Mouse (Mus musculus) heart, embryonic 11.5 days (tissue): ENCODE measurements at regions not wholly inside any gene's neighbourhood (a gene's known extent, or its start where the extent isn't known, plus 50 kb on each side); places are given as distances from the start of the nearest gene placed in this dataset.

Experiments
- ATAC-seq: fragments of 200-750 bp; cut with Nextera tagmentation; replicated peaks from 2 replicates; pipeline ENCODE4 v1.8.0; 2017; ENCODE audit warnings: moderate library complexity; ENCODE audit not compliant: insufficient number of reproducible peaks, low FRiP score, low TSS enrichment
- H3K27ac ChIP-seq: fragments of 300-500 bp; sonication (generic); 2 replicates; pipeline ENCODE4 v1.5.1; 2014; ENCODE audit warnings: mild to moderate bottlenecking, low read depth, low read length
- H3K27me3 ChIP-seq: fragments of 300-500 bp; sonication (generic); 2 replicates; pipeline ENCODE4 v1.6.1; 2014; ENCODE audit warnings: mild to moderate bottlenecking, low read length, mixed read lengths; ENCODE audit not compliant: control insufficient read depth, insufficient read depth
- H3K36me3 ChIP-seq: fragments of 300-500 bp; sonication (generic); 2 replicates; pipeline ENCODE4 v1.6.1; 2014; ENCODE audit warnings: mild to moderate bottlenecking, low read length, moderate library complexity, mixed read lengths; ENCODE audit not compliant: control insufficient read depth, insufficient read depth
- H3K4me1 ChIP-seq: fragments of 300-500 bp; sonication (generic); 2 replicates; pipeline ENCODE4 v1.6.1; 2014; ENCODE audit warnings: low read length; ENCODE audit not compliant: control insufficient read depth, insufficient read depth
- H3K4me2 ChIP-seq: fragments of 300-500 bp; sonication (generic); 2 replicates; pipeline ENCODE4 v1.6.1; 2014; ENCODE audit warnings: mild to moderate bottlenecking, moderate library complexity
- H3K4me3 ChIP-seq: fragments of 300-500 bp; sonication (generic); 2 replicates; pipeline ENCODE4 v1.5.1; 2014; ENCODE audit warnings: low read depth, low read length
- H3K9ac ChIP-seq: fragments of 300-500 bp; sonication (generic); 2 replicates; pipeline ENCODE4 v1.6.1; 2014; ENCODE audit warnings: mild to moderate bottlenecking, low read depth, low read length, moderate library complexity
- H3K9me3 ChIP-seq: fragments of 300-500 bp; sonication (generic); replicated peaks from 2 replicates; pipeline ENCODE4 v1.6.1; 2016; ENCODE audit warnings: low read length; ENCODE audit not compliant: control insufficient read depth
- WGBS: fragments of 180-500 bp; shearing (Covaris S2); extraction: QIAGEN DNeasy Blood & Tissue Kit; methylation state at CpG from one replicate; pipeline ENCODE4 v1.1.7; 2014; ENCODE audit not compliant: insufficient replicate concordance; 5-methylcytosine and 5-hydroxymethylcytosine counted together

GRCm38 (mm10) chr2:9547771-9548590 lies 333.1 kb upstream of the 4930412O13Rik start:
- Histone ChIP-seq H3K27ac (no peak overlapping the region), H3K4me2 (no peak overlapping the region), H3K36me3 (no peaks in the 10 kb centered on the region), H3K9me3 (no peaks in the 10 kb centered on the region), H3K4me1 (no peaks in the 10 kb centered on the region), H3K27me3 (no peaks in the 10 kb centered on the region), H3K4me3 (no peak overlapping the region), H3K9ac (no peak overlapping the region)
- no peak for ATAC-seq
- WGBS = 75% methylated on average over 10 of the region's 10 CpGs

DNA sequence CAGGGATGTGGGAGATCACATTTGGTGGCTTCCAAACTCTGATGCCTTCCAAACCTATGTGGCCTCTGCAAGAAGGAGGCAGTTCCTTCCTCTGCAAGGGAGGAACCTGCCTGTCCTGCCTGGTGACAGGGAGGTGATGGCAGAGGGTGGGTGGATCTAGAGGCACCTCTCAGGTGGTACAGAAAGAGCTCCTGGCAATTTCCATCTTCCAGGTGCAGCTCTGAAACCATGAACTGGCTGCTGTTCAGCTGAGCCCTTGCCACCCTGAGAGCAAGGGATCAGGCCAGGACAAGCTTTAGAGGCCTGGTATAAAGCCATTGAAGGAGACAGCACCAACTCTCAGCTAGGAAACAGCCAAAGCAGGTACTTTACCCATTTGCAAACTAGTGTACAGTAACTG lies 327.7 kb upstream of the 4930412O13Rik start:
- Histone ChIP-seq H3K27me3 (no peaks in the 10 kb centered on the region), H3K9me3 (no peaks in the 10 kb centered on the region), H3K4me3 (no peak overlapping the region), H3K4me1 (no peaks in the 10 kb centered on the region), H3K27ac (no peak overlapping the region), H3K4me2 (no peak overlapping the region), H3K36me3 (no peaks in the 10 kb centered on the region), H3K9ac (no peak overlapping the region)
- no peak for ATAC-seq

DNA sequence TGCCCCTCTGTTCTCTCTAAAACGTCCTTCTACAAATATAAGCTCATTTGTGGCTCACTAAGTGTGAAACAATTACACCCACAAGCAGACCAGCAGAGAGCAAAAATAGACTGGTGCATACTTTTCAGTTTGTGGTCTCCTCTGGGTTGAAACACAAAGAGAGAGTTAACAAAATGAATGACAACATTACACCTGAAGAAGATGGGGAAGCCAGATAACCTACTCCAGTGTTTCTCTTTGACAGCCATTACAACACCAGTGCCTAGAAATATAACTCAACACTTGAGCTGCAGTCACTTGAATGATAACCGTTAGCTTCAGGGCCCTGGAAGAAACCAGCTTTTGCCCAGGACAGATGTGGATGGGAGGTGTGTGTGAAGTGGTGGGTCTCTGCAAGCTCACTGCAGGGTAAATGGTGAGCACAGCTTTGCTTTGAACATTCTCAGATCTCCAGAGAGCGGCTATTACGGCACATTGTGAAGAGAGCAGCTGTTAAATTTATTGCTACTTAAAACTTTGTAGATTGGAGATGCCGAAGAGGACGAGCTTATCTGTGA lies 316.5 kb upstream of the 4930412O13Rik start:
- H3K9me3 ChIP-seq = no peaks in the 10 kb centered on the region
- no peak for ATAC-seq
- 49% methylated on average over 6 of the region's 6 CpGs for WGBS
- no peak overlapping the region for H3K4me2 ChIP-seq
- no peak overlapping the region for H3K27ac ChIP-seq
- no peak overlapping the region for H3K9ac ChIP-seq
- no peaks in the 10 kb centered on the region for H3K36me3 ChIP-seq
- H3K4me3 ChIP-seq = no peak overlapping the region
- H3K4me1 ChIP-seq = no peaks in the 10 kb centered on the region
- H3K27me3 ChIP-seq = no peaks in the 10 kb centered on the region

GRCm38 (mm10) chr2:9569220-9569619 lies 311.8 kb upstream of the 4930412O13Rik start:
- no peak for ATAC-seq
- Histone ChIP-seq H3K27ac (no peak overlapping the region), H3K9ac (no peak overlapping the region), H3K9me3 (no peaks in the 10 kb centered on the region), H3K4me2 (no peak overlapping the region), H3K4me1 (no peaks in the 10 kb centered on the region), H3K4me3 (no peak overlapping the region), H3K27me3 (no peaks in the 10 kb centered on the region), H3K36me3 (no peaks in the 10 kb centered on the region)
- WGBS = 70% methylated on average over 4 of the region's 4 CpGs

- no peak for ATAC-seq
- H3K9me3 ChIP-seq = no peaks in the 10 kb centered on the region
- H3K27ac ChIP-seq = no peak overlapping the region
- no peaks in the 10 kb centered on the region for H3K27me3 ChIP-seq
- H3K9ac ChIP-seq = no peak overlapping the region
- H3K4me2 ChIP-seq = no peak overlapping the region
- WGBS = 64% methylated on average over 6 of the region's 6 CpGs
- H3K4me3 ChIP-seq = no peak overlapping the region
- H3K36me3 ChIP-seq = no peaks in the 10 kb centered on the region
- H3K4me1 ChIP-seq = no peaks in the 10 kb centered on the region
These were observed 306.9 kb upstream of the 4930412O13Rik start for GRCm38 (mm10) chr2:9574196-9574595.

DNA sequence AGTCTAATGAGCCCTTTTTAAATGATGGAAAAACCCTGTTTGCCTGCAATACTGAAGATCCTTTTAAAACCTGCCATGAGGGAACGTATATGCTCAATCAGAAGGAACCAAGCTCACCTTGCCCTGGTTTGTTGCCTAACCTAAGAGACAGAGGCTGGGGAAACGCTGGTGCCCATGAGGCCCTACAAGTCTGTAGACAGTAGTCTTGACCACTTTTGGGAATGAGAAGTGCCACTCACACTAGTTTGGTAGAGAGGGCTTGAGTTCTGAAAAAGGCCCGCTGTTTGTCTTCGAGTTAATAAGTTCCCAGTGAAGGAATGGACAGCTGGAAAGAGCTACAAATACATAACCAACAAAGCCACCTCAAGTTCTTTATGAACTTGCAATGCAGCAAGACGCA lies 306.4 kb upstream of the 4930412O13Rik start:
- no peaks in the 10 kb centered on the region for H3K9me3 ChIP-seq
- ATAC-seq = no peak
- no peaks in the 10 kb centered on the region for H3K4me1 ChIP-seq
- 87% methylated on average over 5 of the region's 5 CpGs for WGBS
- H3K4me2 ChIP-seq = no peak overlapping the region
- H3K9ac ChIP-seq = no peak overlapping the region
- no peaks in the 10 kb centered on the region for H3K36me3 ChIP-seq
- H3K27me3 ChIP-seq = no peaks in the 10 kb centered on the region
- H3K4me3 ChIP-seq = no peak overlapping the region
- no peak overlapping the region for H3K27ac ChIP-seq

- no peak for ATAC-seq
- Histone ChIP-seq H3K4me2 (no peak overlapping the region), H3K4me1 (no peaks in the 10 kb centered on the region), H3K27me3 (no peaks in the 10 kb centered on the region), H3K27ac (no peak overlapping the region), H3K9me3 (no peaks in the 10 kb centered on the region), H3K36me3 (no peaks in the 10 kb centered on the region), H3K9ac (no peak overlapping the region), H3K4me3 (no peak overlapping the region)
- 73% methylated on average over 4 of the region's 4 CpGs for WGBS
These were observed 303.2 kb upstream of the 4930412O13Rik start for GRCm38 (mm10) chr2:9577868-9578267.

- Histone ChIP-seq H3K27me3 (no peaks in the 10 kb centered on the region), H3K27ac (no peak overlapping the region), H3K4me2 (no peak overlapping the region), H3K36me3 (no peaks in the 10 kb centered on the region), H3K4me3 (no peak overlapping the region), H3K9ac (no peak overlapping the region), H3K4me1 (no peaks in the 10 kb centered on the region), H3K9me3 (no peaks in the 10 kb centered on the region)
- 87% methylated on average over 3 of the region's 3 CpGs for WGBS
- ATAC-seq = no peak
These were observed 293.7 kb upstream of the 4930412O13Rik start for GRCm38 (mm10) chr2:9587389-9587788.

- Histone ChIP-seq H3K4me2 (no peak overlapping the region), H3K9me3 (no peaks in the 10 kb centered on the region), H3K36me3 (no peaks in the 10 kb centered on the region), H3K27me3 (no peaks in the 10 kb centered on the region), H3K4me3 (no peak overlapping the region), H3K9ac (no peak overlapping the region), H3K4me1 (peaks cover 2% of the 10 kb centered on the region; the same call in 1 of the 2 replicates), H3K27ac (no peak overlapping the region)
- no peak for ATAC-seq
These were observed 291.9 kb upstream of the 4930412O13Rik start for GRCm38 (mm10) chr2:9589200-9589599.
